ENCODE assay signal across 10 mouse cellular contexts in genomic region chr1:97918495-97918894, GRCm38 (mm10).
DNase-seq lines count a peak whose midpoint lies in the region; ATAC-seq lines count a peak whose summit lies in the region.
"Had no signal": no experiment of that assay in that cellular context is flagged by ENCODE, and none has a peak within 500 bp of the region (broad histone marks: within the 10 kb centered on the region; RNA-seq: fewer than 3 reads in every experiment).

No protein-coding gene starts in this region.

- H3K9me3 ChIP-seq in embryonic facial prominence, embryonic 12.5 days: no peaks in the 10 kb centered on the region

- no peak overlapping the region for H3K9ac ChIP-seq in embryonic facial prominence, embryonic 12.5 days

- ATAC-seq in embryonic facial prominence, embryonic 12.5 days (ENCODE audit: insufficient number of reproducible peaks, insufficient read depth, low FRiP score, low TSS enrichment): 0 out of 2 replicates have a peak, but pooled peaks have one; percentile 35

- H3K36me3 ChIP-seq in embryonic facial prominence, embryonic 12.5 days: no peaks in the 10 kb centered on the region

- H3K4me3 ChIP-seq in embryonic facial prominence, embryonic 12.5 days: no peak overlapping the region
- H3K4me3 ChIP-seq: left cerebral cortex, adult 2 months had no signal

- no peak overlapping the region for H3K27ac ChIP-seq in embryonic facial prominence, embryonic 12.5 days
- H3K27ac ChIP-seq: left cerebral cortex, adult 2 months had no signal

- H3K4me2 ChIP-seq in embryonic facial prominence, embryonic 12.5 days (replicated peaks): no peak overlapping the region

- WGBS in embryonic facial prominence, embryonic 12.5 days: 57% methylated on average over 8 of the region's 8 CpGs

- H3K4me1 ChIP-seq in embryonic facial prominence, embryonic 12.5 days: no peaks in the 10 kb centered on the region

- H3K27me3 ChIP-seq in embryonic facial prominence, embryonic 12.5 days: no peaks in the 10 kb centered on the region

- DNase-seq in heart, adult 18-20 months: peak; percentile 35 to 58
- DNase-seq in heart, postnatal 4 days: no peak
- DNase-seq in kidney, postnatal 10 days: peak; percentile 45
- DNase-seq in lung, postnatal 4 days: peak; percentile 51 to 74
- no peak for DNase-seq in layer of hippocampus, adult 18-20 months (ENCODE audit: low spot score in 2 of 2)
- DNase-seq in urinary bladder, adult 18-20 months (ENCODE audit: low spot score in 2 of 2): no peak
- DNase-seq in frontal cortex, postnatal 36 days (ENCODE audit: low spot score in 2 of 2): no peak
- DNase-seq: adrenal gland, postnatal 10 days had no signal

Comparison
In these comparisons a context has a peak if more than half of its experiments do, and no peak if none do; other contexts are left out.
1. DNase-seq: peak in heart, adult 18-20 months (2 of 2), kidney, postnatal 10 days (single experiment) and lung, postnatal 4 days (2 of 2); none in heart, postnatal 4 days (single experiment), layer of hippocampus, adult 18-20 months (0 of 2), urinary bladder, adult 18-20 months (0 of 2) and frontal cortex, postnatal 36 days (0 of 2).